Mouse (Mus musculus) midbrain, embryonic 10.5 days (tissue): ENCODE data around the gene Magi3. TPM values are rescaled to one million over a fixed set of nuclear protein-coding genes. Genes with fewer than 3 reads are reported as not detected.

Source experiments
- DNase-seq: peaks from one replicate; pipeline ENCODE4 v3.0.0-alpha.2; 2017; ENCODE audit warnings: low spot score
- H3K27ac ChIP-seq: fragments of 300-500 bp; sonication (generic); replicated peaks from 2 replicates; pipeline ENCODE4 v1.5.1; 2016; ENCODE audit warnings: mild to moderate bottlenecking
- H3K27me3 ChIP-seq: fragments of 300-500 bp; sonication (generic); 2 replicates; pipeline ENCODE4 v1.6.1; 2016; ENCODE audit warnings: low read depth, mild to moderate bottlenecking; ENCODE audit not compliant: poor library complexity, severe bottlenecking
- H3K36me3 ChIP-seq: fragments of 300-500 bp; sonication (generic); 2 replicates; pipeline ENCODE4 v1.6.1; 2016; ENCODE audit warnings: mild to moderate bottlenecking, moderate library complexity
- H3K4me1 ChIP-seq: fragments of 300-500 bp; sonication (generic); 2 replicates; pipeline ENCODE4 v1.6.1; 2016
- H3K4me3 ChIP-seq: fragments of 300-500 bp; sonication (generic); 2 replicates; pipeline ENCODE4 v1.5.1; 2016; ENCODE audit warnings: mild to moderate bottlenecking, moderate library complexity
- H3K9me3 ChIP-seq: fragments of 300-500 bp; sonication (generic); replicated peaks from 2 replicates; pipeline ENCODE4 v1.6.1; 2016; ENCODE audit warnings: mild to moderate bottlenecking
- WGBS: fragments of 180-500 bp; shearing (Covaris S2); methylation state at CpG from one replicate; pipeline ENCODE4 v1.1.7; 2016; 5-methylcytosine and 5-hydroxymethylcytosine counted together
- polyA plus RNA-seq: library from polyadenylated mRNA; unstranded; fragments of >200 nt; fragmentation: Nextera tagmentation; extraction: Ambion mirVana; gene quantifications from 2 replicates; pipeline ENCODE4 v1.2.1, GENCODE M21; 2016

Gene Magi3
- polyA plus RNA-seq: 4.2 and 5.0 TPM in 2 replicates

- under 1% methylated on average over 46 of the region's 46 CpGs for WGBS
- Histone ChIP-seq H3K36me3 (no peaks in the 10 kb centered on the region), H3K9me3 (no peaks in the 10 kb centered on the region), H3K27ac (peak within 1 kb of the TSS; percentile 95), H3K27me3 (peaks cover 11% of the 10 kb centered on the region; the same call in 1 of the 2 replicates), H3K4me3 (peak within 1 kb of the TSS; percentile 91), H3K4me1 (peaks cover 33% of the 10 kb centered on the region)
- DNase-seq: peak; percentile 100
Measured at GRCm38 (mm10) chr3:104220295-104220965, at the start of gene Magi3. Gene Magi3, minus strand, starts transcription at chr3:104220374.

GRCm38 (mm10) chr3:104264530-104265145 lies 44.5 kb upstream of the Magi3 start:
- no peaks in the 10 kb centered on the region for H3K27me3 ChIP-seq
- no peaks in the 10 kb centered on the region for H3K4me1 ChIP-seq
- no peak overlapping the region for H3K4me3 ChIP-seq
- DNase-seq: no peak
- WGBS: 90% methylated on average over 6 of the region's 6 CpGs
- no peaks in the 10 kb centered on the region for H3K36me3 ChIP-seq
- no peak overlapping the region for H3K27ac ChIP-seq
- H3K9me3 ChIP-seq: no peaks in the 10 kb centered on the region

- no peak for DNase-seq
- no peak overlapping the region for H3K4me3 ChIP-seq
- H3K27ac ChIP-seq: no peak overlapping the region
- H3K9me3 ChIP-seq: no peaks in the 10 kb centered on the region
- no peaks in the 10 kb centered on the region for H3K27me3 ChIP-seq
- no peaks in the 10 kb centered on the region for H3K36me3 ChIP-seq
- 91% methylated on average over 5 of the region's 5 CpGs for WGBS
- H3K4me1 ChIP-seq: no peaks in the 10 kb centered on the region
Measured at GRCm38 (mm10) chr3:104260221-104260620, 40.0 kb upstream of the Magi3 start.

GRCm38 (mm10) chr3:104259168-104259567 lies 39.0 kb upstream of the Magi3 start:
- Histone ChIP-seq H3K27ac (no peak overlapping the region), H3K36me3 (no peaks in the 10 kb centered on the region), H3K4me1 (no peaks in the 10 kb centered on the region), H3K4me3 (no peak overlapping the region), H3K27me3 (no peaks in the 10 kb centered on the region), H3K9me3 (no peaks in the 10 kb centered on the region)
- DNase-seq: no peak
- WGBS: 87% methylated on average over 4 of the region's 4 CpGs

- no peak for DNase-seq
- no peaks in the 10 kb centered on the region for H3K27me3 ChIP-seq
- no peaks in the 10 kb centered on the region for H3K9me3 ChIP-seq
- peaks cover 6% of the 10 kb centered on the region for H3K4me1 ChIP-seq
- H3K27ac ChIP-seq: no peak overlapping the region
- no peaks in the 10 kb centered on the region for H3K36me3 ChIP-seq
- H3K4me3 ChIP-seq: no peak overlapping the region
- WGBS: 83% methylated on average over 3 of the region's 3 CpGs
Measured at GRCm38 (mm10) chr3:104257041-104257440, 36.9 kb upstream of the Magi3 start.

GRCm38 (mm10) chr3:104253760-104254159 lies 33.6 kb upstream of the Magi3 start:
- 44% methylated on average over 3 of the region's 3 CpGs for WGBS
- no peaks in the 10 kb centered on the region for H3K36me3 ChIP-seq
- no peak overlapping the region for H3K4me3 ChIP-seq
- no peaks in the 10 kb centered on the region for H3K9me3 ChIP-seq
- DNase-seq: no peak
- no peak overlapping the region for H3K27ac ChIP-seq
- H3K4me1 ChIP-seq: peaks cover 9% of the 10 kb centered on the region
- no peaks in the 10 kb centered on the region for H3K27me3 ChIP-seq

GRCm38 (mm10) chr3:104247850-104248249 lies 27.7 kb upstream of the Magi3 start:
- WGBS: 82% methylated on average over 4 of the region's 4 CpGs
- Histone ChIP-seq H3K4me1 (0 out of 2 replicates have a peak, but pooled peaks cover 4% of the 10 kb centered on the region), H3K36me3 (no peaks in the 10 kb centered on the region), H3K27ac (no peak overlapping the region), H3K4me3 (no peak overlapping the region), H3K27me3 (no peaks in the 10 kb centered on the region), H3K9me3 (no peaks in the 10 kb centered on the region; the same call in 1 of the 2 replicates)
- no peak for DNase-seq

- no peaks in the 10 kb centered on the region; the same call in 1 of the 2 replicates for H3K9me3 ChIP-seq
- no peak overlapping the region for H3K27ac ChIP-seq
- no peak overlapping the region for H3K4me3 ChIP-seq
- no peak for DNase-seq
- H3K36me3 ChIP-seq: no peaks in the 10 kb centered on the region
- H3K4me1 ChIP-seq: 0 out of 2 replicates have a peak, but pooled peaks cover 4% of the 10 kb centered on the region
- no peaks in the 10 kb centered on the region for H3K27me3 ChIP-seq
- 72% methylated on average over 1 of the region's 1 CpGs for WGBS
Measured at GRCm38 (mm10) chr3:104247057-104247456, 26.9 kb upstream of the Magi3 start.

GRCm38 (mm10) chr3:104244373-104244772 lies 24.2 kb upstream of the Magi3 start:
- Histone ChIP-seq H3K4me1 (no peaks in the 10 kb centered on the region), H3K36me3 (no peaks in the 10 kb centered on the region), H3K9me3 (no peaks in the 10 kb centered on the region; the same call in 1 of the 2 replicates), H3K27me3 (no peaks in the 10 kb centered on the region), H3K27ac (no peak overlapping the region), H3K4me3 (no peak overlapping the region)
- DNase-seq: no peak
- WGBS: 92% methylated on average over 8 of the region's 8 CpGs

GRCm38 (mm10) chr3:104243972-104244371 lies 23.8 kb upstream of the Magi3 start:
- Histone ChIP-seq H3K4me1 (no peaks in the 10 kb centered on the region), H3K9me3 (no peaks in the 10 kb centered on the region; the same call in 1 of the 2 replicates), H3K27me3 (no peaks in the 10 kb centered on the region), H3K27ac (no peak overlapping the region), H3K36me3 (no peaks in the 10 kb centered on the region), H3K4me3 (no peak overlapping the region)
- DNase-seq: no peak
- 93% methylated on average over 6 of the region's 6 CpGs for WGBS

GRCm38 (mm10) chr3:104239785-104240184 lies 19.6 kb upstream of the Magi3 start:
- Histone ChIP-seq H3K9me3 (no peaks in the 10 kb centered on the region; the same call in 1 of the 2 replicates), H3K36me3 (no peaks in the 10 kb centered on the region), H3K27ac (no peak overlapping the region), H3K27me3 (no peaks in the 10 kb centered on the region), H3K4me3 (no peak overlapping the region), H3K4me1 (peaks cover 16% of the 10 kb centered on the region)
- WGBS: 94% methylated on average over 2 of the region's 2 CpGs
- DNase-seq: no peak

GRCm38 (mm10) chr3:104239376-104239775 lies 19.2 kb upstream of the Magi3 start:
- Histone ChIP-seq H3K36me3 (no peaks in the 10 kb centered on the region), H3K27ac (no peak overlapping the region), H3K9me3 (no peaks in the 10 kb centered on the region; the same call in 1 of the 2 replicates), H3K4me1 (peaks cover 16% of the 10 kb centered on the region), H3K4me3 (no peak overlapping the region), H3K27me3 (no peaks in the 10 kb centered on the region)
- WGBS: 89% methylated on average over 2 of the region's 2 CpGs
- no peak for DNase-seq

GRCm38 (mm10) chr3:104237846-104238440 lies 17.8 kb upstream of the Magi3 start:
- H3K9me3 ChIP-seq: no peaks in the 10 kb centered on the region
- no peak overlapping the region for H3K27ac ChIP-seq
- no peak overlapping the region for H3K4me3 ChIP-seq
- no peaks in the 10 kb centered on the region for H3K27me3 ChIP-seq
- H3K4me1 ChIP-seq: peaks cover 16% of the 10 kb centered on the region
- H3K36me3 ChIP-seq: no peaks in the 10 kb centered on the region
- WGBS: 80% methylated on average over 10 of the region's 10 CpGs
- DNase-seq: no peak
